Mouse (Mus musculus): ENCODE data around the gene Tbc1d25. TPM values are rescaled to one million over a fixed set of nuclear protein-coding genes. Genes with fewer than 3 reads are reported as not detected.

Tbc1d25 gene
- polyA plus RNA-seq, 1 experiment from 2014 or later = 4.0 TPM

DNA sequence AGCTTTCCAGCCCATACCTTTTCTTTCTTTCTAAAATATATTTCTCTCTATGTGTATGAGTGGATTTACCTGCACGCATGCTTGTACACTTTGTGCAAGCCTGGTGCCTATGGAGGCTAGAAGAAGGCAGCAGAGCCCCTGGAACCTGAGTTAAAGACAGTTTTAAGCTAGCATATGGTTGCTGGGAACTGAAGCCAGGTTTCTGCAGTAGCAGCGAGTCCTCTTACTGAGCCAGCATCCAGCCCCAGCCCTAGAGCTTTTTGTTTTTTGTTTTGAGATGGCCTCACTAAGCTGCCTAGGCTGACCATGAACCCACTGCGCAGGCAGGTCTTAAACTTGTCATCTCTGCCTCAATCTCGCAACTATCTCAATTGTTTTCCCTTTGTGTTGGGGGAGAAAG lies 11.5 kb downstream of the Tbc1d25 start:
- 86% methylated on average over 4 of the region's 4 CpGs for WGBS
- no peak for TF ChIP-seq CTCF (IDR thresholded peaks at IDR 0.05; ENCODE audit: low read depth)
- no peak for ATAC-seq
- H3K36me3 ChIP-seq (ENCODE audit: control insufficient read depth, insufficient read depth) = no peaks in the 10 kb centered on the region
- no peak overlapping the region for H3K9ac ChIP-seq (ENCODE audit: low read depth, low read length)
- no peak overlapping the region for H3K4me3 ChIP-seq (ENCODE audit: low read depth, low read length)
- H3K27me3 ChIP-seq (replicated peaks; ENCODE audit: control insufficient read depth, insufficient read depth, low read length) = no peaks in the 10 kb centered on the region
- no peak overlapping the region for H3K4me2 ChIP-seq (replicated peaks; ENCODE audit: low read depth)
- H3K9me3 ChIP-seq (ENCODE audit: control insufficient read depth) = no peaks in the 10 kb centered on the region
- no peaks in the 10 kb centered on the region for H3K4me1 ChIP-seq (replicated peaks; ENCODE audit: control insufficient read depth, insufficient read depth, low read length)
- H3K27ac ChIP-seq (ENCODE audit: low read depth, low read length) = no peak overlapping the region

DNA sequence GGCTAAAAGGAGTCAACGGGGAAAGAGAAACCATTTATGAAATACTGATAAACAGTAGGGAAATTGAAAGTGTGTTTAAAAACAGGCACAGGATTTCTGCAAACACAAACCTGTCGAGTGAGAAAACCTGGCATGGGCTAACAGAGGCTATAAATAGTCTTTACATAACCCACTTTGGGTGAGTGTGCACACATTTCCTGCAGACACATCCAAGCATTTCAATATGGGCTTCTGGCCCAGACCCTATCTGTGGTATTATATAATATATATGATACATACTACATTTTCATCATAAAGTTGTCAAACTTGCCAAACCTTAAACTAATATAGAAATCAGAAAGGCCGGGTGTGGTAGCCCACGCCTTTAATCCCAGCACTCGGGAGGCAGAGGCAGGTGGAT lies 12.9 kb downstream of the Tbc1d25 start:
- Histone ChIP-seq H3K4me3 (ENCODE audit: low read depth, low read length) (no peak overlapping the region), H3K27me3 (replicated peaks; ENCODE audit: control insufficient read depth, insufficient read depth, low read length) (no peaks in the 10 kb centered on the region), H3K4me2 (replicated peaks; ENCODE audit: low read depth) (no peak overlapping the region), H3K4me1 (replicated peaks; ENCODE audit: control insufficient read depth, insufficient read depth, low read length) (no peaks in the 10 kb centered on the region), H3K36me3 (ENCODE audit: control insufficient read depth, insufficient read depth) (no peaks in the 10 kb centered on the region), H3K9ac (ENCODE audit: low read depth, low read length) (no peak overlapping the region), H3K9me3 (ENCODE audit: control insufficient read depth) (no peaks in the 10 kb centered on the region), H3K27ac (ENCODE audit: low read depth, low read length) (no peak overlapping the region)
- WGBS = 71% methylated on average over 5 of the region's 5 CpGs
- no peak for TF ChIP-seq CTCF (IDR thresholded peaks at IDR 0.05; ENCODE audit: low read depth)
- no peak for ATAC-seq

DNA sequence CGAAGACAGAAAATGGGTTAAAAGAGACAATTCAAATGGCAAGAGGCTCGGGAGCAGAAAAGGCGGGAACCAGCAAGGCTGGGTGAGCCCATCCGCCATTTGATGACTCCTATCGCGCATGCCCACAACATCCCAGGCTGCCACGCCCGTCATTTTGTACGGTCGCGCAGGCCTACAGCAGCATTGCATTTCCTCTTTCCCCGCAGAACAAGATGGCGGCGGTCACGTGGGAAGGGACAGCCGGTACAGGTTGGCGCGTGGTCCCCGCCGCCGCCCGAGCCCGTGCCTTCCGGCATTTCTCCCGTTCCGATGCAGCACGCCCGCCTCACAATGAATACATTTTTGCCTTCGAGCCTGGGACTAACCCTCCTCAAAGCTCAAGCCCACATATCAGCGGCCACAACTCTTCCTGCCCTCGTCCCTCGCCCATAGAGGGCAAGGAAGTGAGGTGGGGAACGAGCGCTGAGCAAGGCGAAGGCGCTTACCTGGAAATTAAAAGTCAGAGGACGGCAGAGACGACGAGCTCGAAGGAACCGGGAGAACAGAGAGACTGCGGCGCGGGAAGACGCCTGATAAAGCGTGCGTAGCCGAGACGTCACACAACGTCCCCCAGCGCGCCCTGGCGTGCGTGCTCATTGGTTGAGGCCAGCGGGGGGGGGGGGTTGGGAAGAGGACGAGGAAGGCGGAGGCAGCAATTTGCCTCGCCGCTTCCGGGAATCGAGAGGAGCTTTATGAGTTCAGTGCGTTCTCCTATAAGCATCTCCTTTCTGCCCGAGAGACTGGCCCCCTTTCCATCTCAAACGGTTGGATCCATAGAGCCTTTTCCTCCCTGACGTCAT lies 30.6 kb downstream of the Tbc1d25 start, which contains the start of gene Rbm3:
Rbm3 (minus strand) TSS at position 728 of the 839 bp plus-strand sequence.
- ATAC-seq = peak; percentile 97
- H3K27ac ChIP-seq (ENCODE audit: low read depth, low read length) = peak within 1 kb of the TSS; percentile 96
- no peaks in the 10 kb centered on the region for H3K27me3 ChIP-seq (replicated peaks; ENCODE audit: control insufficient read depth, insufficient read depth, low read length)
- no peak for TF ChIP-seq CTCF (IDR thresholded peaks at IDR 0.05; ENCODE audit: low read depth)
- peak within 1 kb of the TSS; percentile 59 for H3K4me3 ChIP-seq (ENCODE audit: low read depth, low read length)
- H3K4me1 ChIP-seq (replicated peaks; ENCODE audit: control insufficient read depth, insufficient read depth, low read length) = no peaks in the 10 kb centered on the region
- WGBS = 17% methylated on average over 60 of the region's 65 CpGs
- peak within 1 kb of the TSS; percentile 61 for H3K4me2 ChIP-seq (replicated peaks; ENCODE audit: low read depth)
- H3K36me3 ChIP-seq (ENCODE audit: control insufficient read depth, insufficient read depth) = peaks cover 16% of the 10 kb centered on the region
- peak within 1 kb of the TSS; percentile 72 for H3K9ac ChIP-seq (ENCODE audit: low read depth, low read length)
- no peaks in the 10 kb centered on the region for H3K9me3 ChIP-seq (ENCODE audit: control insufficient read depth)

DNA sequence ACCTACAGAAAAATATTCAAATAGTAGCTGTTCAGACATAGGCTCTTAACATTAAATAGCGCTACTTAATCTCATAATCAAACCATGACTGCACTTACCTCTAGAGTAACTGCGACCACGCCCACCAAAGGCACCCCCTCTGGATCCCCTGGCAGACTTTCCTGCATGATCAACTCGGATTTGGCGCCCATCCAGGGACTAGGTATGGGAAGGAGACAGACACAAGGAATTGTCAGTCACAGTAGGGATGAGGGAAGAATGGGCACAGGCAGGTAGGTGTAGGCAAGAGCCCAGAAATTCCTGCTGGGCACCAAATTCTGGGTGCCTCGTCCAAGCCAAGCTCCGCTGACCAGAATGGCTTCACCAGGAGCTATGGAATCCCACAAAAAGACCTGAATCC lies 32.2 kb downstream of the Tbc1d25 start:
- no peak overlapping the region for H3K27ac ChIP-seq (ENCODE audit: low read depth, low read length)
- no peaks in the 10 kb centered on the region for H3K27me3 ChIP-seq (replicated peaks; ENCODE audit: control insufficient read depth, insufficient read depth, low read length)
- WGBS = 50% methylated on average over 7 of the region's 7 CpGs
- H3K9me3 ChIP-seq (ENCODE audit: control insufficient read depth) = no peaks in the 10 kb centered on the region
- H3K36me3 ChIP-seq (ENCODE audit: control insufficient read depth, insufficient read depth) = peaks cover 16% of the 10 kb centered on the region
- H3K4me3 ChIP-seq (ENCODE audit: low read depth, low read length) = no peak overlapping the region
- no peak for ATAC-seq
- no peak for TF ChIP-seq CTCF (IDR thresholded peaks at IDR 0.05; ENCODE audit: low read depth)
- H3K9ac ChIP-seq (ENCODE audit: low read depth, low read length) = no peak overlapping the region
- H3K4me1 ChIP-seq (replicated peaks; ENCODE audit: control insufficient read depth, insufficient read depth, low read length) = no peaks in the 10 kb centered on the region
- peak overlapping the region; percentile 61 for H3K4me2 ChIP-seq (replicated peaks; ENCODE audit: low read depth)

DNA sequence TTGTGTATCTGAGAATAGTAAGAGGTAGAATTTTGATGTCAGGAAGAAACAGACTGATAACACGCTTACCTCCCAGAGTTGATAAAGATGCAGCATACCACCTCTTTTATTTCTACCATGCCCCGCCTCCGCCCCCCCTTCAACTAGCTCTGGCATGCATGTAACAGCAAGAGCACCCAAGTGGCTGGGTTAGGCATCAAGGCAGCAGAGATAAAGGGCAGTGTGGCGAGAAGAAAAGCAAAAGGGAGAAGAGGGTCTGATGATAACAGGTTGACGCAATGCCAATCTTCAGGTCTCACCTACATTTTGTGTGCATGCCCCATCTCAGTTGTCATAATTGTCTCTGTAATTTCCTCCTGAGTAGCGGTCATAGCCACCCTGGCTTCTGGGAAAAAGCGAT lies 33.0 kb downstream of the Tbc1d25 start:
- H3K4me3 ChIP-seq (ENCODE audit: low read depth, low read length) = no peak overlapping the region
- H3K27ac ChIP-seq (ENCODE audit: low read depth, low read length) = no peak overlapping the region
- no peaks in the 10 kb centered on the region for H3K9me3 ChIP-seq (ENCODE audit: control insufficient read depth)
- WGBS = 78% methylated on average over 7 of the region's 7 CpGs
- no peak overlapping the region for H3K4me2 ChIP-seq (replicated peaks; ENCODE audit: low read depth)
- TF ChIP-seq CTCF (IDR thresholded peaks at IDR 0.05; ENCODE audit: low read depth) = no peak
- peaks cover 16% of the 10 kb centered on the region for H3K36me3 ChIP-seq (ENCODE audit: control insufficient read depth, insufficient read depth)
- no peak overlapping the region for H3K9ac ChIP-seq (ENCODE audit: low read depth, low read length)
- H3K27me3 ChIP-seq (replicated peaks; ENCODE audit: control insufficient read depth, insufficient read depth, low read length) = no peaks in the 10 kb centered on the region
- no peaks in the 10 kb centered on the region for H3K4me1 ChIP-seq (replicated peaks; ENCODE audit: control insufficient read depth, insufficient read depth, low read length)
- ATAC-seq = no peak

DNA sequence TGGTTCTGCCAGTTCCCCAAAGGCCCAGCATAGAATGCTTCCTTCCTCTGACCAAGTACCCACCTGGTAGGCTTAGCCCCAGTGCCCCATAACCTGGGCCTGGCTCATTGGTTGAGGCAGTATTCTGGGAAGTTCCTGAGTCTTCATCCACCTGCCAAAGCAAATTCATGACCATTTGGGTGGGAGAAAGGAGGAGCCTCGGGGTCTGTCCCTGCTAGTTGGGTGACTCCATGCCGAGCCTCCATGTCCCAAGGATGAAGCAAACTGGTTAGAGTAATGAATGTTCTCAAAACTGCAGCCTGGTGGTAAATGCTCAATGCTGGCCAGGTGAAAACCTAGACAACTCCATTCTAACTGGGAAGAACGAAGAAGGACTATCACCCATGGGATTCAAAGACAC lies 34.9 kb downstream of the Tbc1d25 start:
- no peak for TF ChIP-seq CTCF (IDR thresholded peaks at IDR 0.05; ENCODE audit: low read depth)
- Histone ChIP-seq H3K9me3 (ENCODE audit: control insufficient read depth) (no peaks in the 10 kb centered on the region), H3K4me3 (ENCODE audit: low read depth, low read length) (no peak overlapping the region), H3K36me3 (ENCODE audit: control insufficient read depth, insufficient read depth) (peaks cover 16% of the 10 kb centered on the region), H3K9ac (ENCODE audit: low read depth, low read length) (no peak overlapping the region), H3K27me3 (replicated peaks; ENCODE audit: control insufficient read depth, insufficient read depth, low read length) (no peaks in the 10 kb centered on the region), H3K4me2 (replicated peaks; ENCODE audit: low read depth) (no peak overlapping the region), H3K4me1 (replicated peaks; ENCODE audit: control insufficient read depth, insufficient read depth, low read length) (no peaks in the 10 kb centered on the region), H3K27ac (ENCODE audit: low read depth, low read length) (no peak overlapping the region)
- no peak for ATAC-seq
- WGBS = 69% methylated on average over 3 of the region's 3 CpGs
